Mouse (Mus musculus) B cell, adult (primary cell): ENCODE data around the gene Rbm6. TPM values are rescaled to one million over a fixed set of nuclear protein-coding genes. Genes with fewer than 3 reads are reported as not detected.

Experiments used
- total RNA-seq: library from RNA; stranded (reverse); gene quantifications from 4 replicates; pipeline ENCODE4 v1.2.4, GENCODE M21; 2023; ENCODE audit not compliant: inconsistent age

Gene Rbm6
- 105 to 119 TPM (median 118 TPM) in 4 replicates for total RNA-seq

GRCm38 (mm10) chr9:107873137-107873536 lies at the start of gene Rbm6:
Gene Rbm6, minus strand, starts transcription at chr9:107873237.

GRCm38 (mm10) chr9:107906252-107906966 lies 33.4 kb upstream of the Rbm6 start, which contains the start of gene Mst1r:
Gene Mst1r, plus strand, starts transcription at chr9:107906873.

GRCm38 (mm10) chr9:107887804-107888266 lies 14.8 kb upstream of the Rbm6 start, which contains the start of gene Mon1a:
Gene Mon1a, plus strand, starts transcription at chr9:107888151.

GRCm38 (mm10) chr9:107770374-107771290 lies 102.4 kb downstream of the Rbm6 start, which contains the start of gene Rbm5:
Gene Rbm5, minus strand, starts transcription at chr9:107770996.

Other genes starting within 250 kb of the Rbm6 start
- 627 to 662 TPM (median 650 TPM) in 4 replicates for gene Gnai2, start 237.9 kb downstream of the Rbm6 start, total RNA-seq
- gene Slc38a3, start 203.7 kb downstream of the Rbm6 start, total RNA-seq, result not detected in 4 replicates
- gene Gnat1, start 193.5 kb downstream of the Rbm6 start, total RNA-seq, result 0.51 to 3.0 TPM (median 1.1 TPM) in 3 of 4 replicates, not detected in the other
- gene Sema3f, start 162.8 kb downstream of the Rbm6 start, total RNA-seq, result 1.2 TPM in 1 of 4 replicates, not detected in the others
- 286 to 321 TPM (median 308 TPM) in 4 replicates for gene Rbm5, start 102.2 kb downstream of the Rbm6 start, total RNA-seq
- 13.3 to 16.8 TPM (median 15.5 TPM) in 4 replicates for gene Mon1a, start 14.9 kb upstream of the Rbm6 start, total RNA-seq
- gene Mst1r, start 33.6 kb upstream of the Rbm6 start, total RNA-seq, result 0.09 to 0.67 TPM (median 0.62 TPM) in 4 replicates
- not detected in 4 replicates for gene Actl11, start 55.2 kb upstream of the Rbm6 start, total RNA-seq
- not detected in 4 replicates for gene Camkv, start 62.4 kb upstream of the Rbm6 start, total RNA-seq
- 5.7 to 9.6 TPM (median 7.8 TPM) in 4 replicates for gene Traip, start 76.9 kb upstream of the Rbm6 start, total RNA-seq
- gene Uba7, start 102.3 kb upstream of the Rbm6 start, total RNA-seq, result 177 to 208 TPM (median 186 TPM) in 4 replicates
- gene Gm20661, start 109.8 kb upstream of the Rbm6 start, total RNA-seq, result 0.39 to 0.66 TPM in 2 of 4 replicates, not detected in the others
- 1.1 to 3.4 TPM (median 2.3 TPM) in 4 replicates for gene Inka1, start 112.6 kb upstream of the Rbm6 start, total RNA-seq
- gene Cdhr4, start 119.3 kb upstream of the Rbm6 start, total RNA-seq, result 0.61 TPM in 1 of 4 replicates, not detected in the others
- gene Gm20662, start 123.1 kb upstream of the Rbm6 start, total RNA-seq, result 1.6 to 4.2 TPM in 2 of 4 replicates, not detected in the others
- gene Ip6k1, start 129.3 kb upstream of the Rbm6 start, total RNA-seq, result 120 to 135 TPM (median 126 TPM) in 4 replicates
- gene Gmppb, start 176.0 kb upstream of the Rbm6 start, total RNA-seq, result 40.8 to 50.5 TPM (median 49.4 TPM) in 4 replicates
- gene Amigo3, start 179.9 kb upstream of the Rbm6 start, total RNA-seq, result 12.8 to 17.4 TPM (median 16.1 TPM) in 4 replicates
- 0.24 to 0.61 TPM in 2 of 4 replicates, not detected in the others for gene Mst1, start 207.2 kb upstream of the Rbm6 start, total RNA-seq
- 221 to 235 TPM (median 235 TPM) in 4 replicates for gene Rnf123, start 210.1 kb upstream of the Rbm6 start, total RNA-seq
- 132 to 156 TPM (median 150 TPM) in 4 replicates for gene Apeh, start 221.4 kb upstream of the Rbm6 start, total RNA-seq